Mouse (Mus musculus) liver, embryonic 11.5 days (tissue): ENCODE measurements around the gene Cphx3. TPM values are rescaled to one million over a fixed set of nuclear protein-coding genes. Genes with fewer than 3 reads are reported as not detected.
"Not testable (repeated sequence)": the region's sequence is repeated elsewhere in the genome, so short reads cannot be mapped to it uniquely, and the experiment has no call there.

ENCODE experiments used
- ATAC-seq: fragments of 200-750 bp; cut with Nextera tagmentation; replicated peaks from 2 replicates; pipeline ENCODE4 v1.8.0; 2017; ENCODE audit warnings: moderate number of reproducible peaks, mild to moderate bottlenecking, moderate TSS enrichment, moderate library complexity; ENCODE audit not compliant: low FRiP score
- DNase-seq: peaks from one replicate; pipeline ENCODE4 v3.0.0-alpha.2; 2017; ENCODE audit warnings: low spot score
- H3K27ac ChIP-seq: fragments of 300-500 bp; sonication (generic); 2 replicates; pipeline ENCODE4 v1.5.1; 2014; ENCODE audit warnings: mild to moderate bottlenecking, low read depth, low read length, control low read depth
- H3K27me3 ChIP-seq: fragments of 300-500 bp; sonication (generic); replicated peaks from 2 replicates; pipeline ENCODE4 v1.6.1; 2014; ENCODE audit warnings: low read length, mixed read lengths; ENCODE audit not compliant: control insufficient read depth, insufficient read depth
- H3K36me3 ChIP-seq: fragments of 300-500 bp; sonication (generic); 2 replicates; pipeline ENCODE4 v1.6.1; 2014; ENCODE audit warnings: mild to moderate bottlenecking, low read length, moderate library complexity, mixed read lengths; ENCODE audit not compliant: control insufficient read depth, insufficient read depth
- H3K4me1 ChIP-seq: fragments of 300-500 bp; sonication (generic); replicated peaks from 2 replicates; pipeline ENCODE4 v1.6.1; 2014; ENCODE audit warnings: low read length, mixed read lengths; ENCODE audit not compliant: control insufficient read depth, insufficient read depth
- H3K4me2 ChIP-seq: fragments of 300-500 bp; sonication (generic); 2 replicates; pipeline ENCODE4 v1.6.1; 2014; ENCODE audit warnings: mild to moderate bottlenecking, control low read depth, moderate library complexity
- H3K4me3 ChIP-seq: fragments of 300-500 bp; sonication (generic); 2 replicates; pipeline ENCODE4 v1.5.1; 2014; ENCODE audit warnings: low read depth, low read length, control low read depth
- H3K9ac ChIP-seq: fragments of 300-500 bp; sonication (generic); 2 replicates; pipeline ENCODE4 v1.6.1; 2014; ENCODE audit warnings: low read depth, low read length, control low read depth
- H3K9me3 ChIP-seq: fragments of 300-500 bp; sonication (generic); 2 replicates; pipeline ENCODE4 v1.6.1; 2016; ENCODE audit warnings: low read length, inconsistent platforms, mixed read lengths; ENCODE audit not compliant: control insufficient read depth
- WGBS: fragments of 180-500 bp; shearing (Covaris S2); extraction: QIAGEN DNeasy Blood & Tissue Kit; methylation state at CpG from one replicate; pipeline ENCODE4 v1.1.7; 2014; 5-methylcytosine and 5-hydroxymethylcytosine counted together
- polyA plus RNA-seq: library from polyadenylated mRNA; unstranded; fragments of >200 nt; fragmentation: Nextera tagmentation; extraction: Ambion mirVana; gene quantifications from 2 replicates; pipeline ENCODE4 v1.2.1, GENCODE M21; 2014

Gene Cphx3
- polyA plus RNA-seq, 1 experiment from 2014 or later, result not detected

GRCm38 (mm10) chr14:26186638-26187037 is 104.5 kb downstream of the Cphx3 start:
- not testable (repeated sequence) for H3K36me3 ChIP-seq, H3K4me1 ChIP-seq, H3K27me3 ChIP-seq, H3K9me3 ChIP-seq, DNase-seq, H3K9ac ChIP-seq, ATAC-seq, H3K4me3 ChIP-seq, H3K27ac ChIP-seq, H3K4me2 ChIP-seq
- WGBS, result no CpG with 5 or more reads among the region's 9 CpGs

GRCm38 (mm10) chr14:26188361-26188760 is 106.3 kb downstream of the Cphx3 start:
- H3K4me3 ChIP-seq, ATAC-seq, H3K4me2 ChIP-seq, H3K36me3 ChIP-seq, H3K9ac ChIP-seq, H3K27ac ChIP-seq, H3K4me1 ChIP-seq, DNase-seq, H3K27me3 ChIP-seq, H3K9me3 ChIP-seq: not testable (repeated sequence)
- WGBS, result no CpG with 5 or more reads among the region's 8 CpGs

DNA sequence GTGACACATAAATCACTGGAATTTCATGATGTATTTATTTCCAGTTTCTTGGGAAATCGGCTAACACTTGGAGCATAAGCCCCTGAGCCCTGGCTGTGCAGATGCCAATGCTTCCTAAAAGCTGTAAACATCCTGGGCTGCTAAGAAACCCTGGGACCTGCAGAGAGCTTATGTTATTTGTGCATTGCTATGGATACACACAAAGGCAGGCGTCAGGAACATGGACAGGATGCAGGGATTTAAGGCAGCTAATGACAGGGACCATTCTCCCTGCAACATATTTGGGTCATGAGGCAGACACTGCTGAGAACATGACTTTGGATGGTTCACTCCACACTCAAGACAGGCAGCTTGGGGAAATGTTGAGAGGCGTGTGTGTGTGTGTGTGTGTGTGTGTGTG is 115.8 kb downstream of the Cphx3 start:
- not testable (repeated sequence) for H3K9me3 ChIP-seq, H3K27me3 ChIP-seq, DNase-seq, H3K4me2 ChIP-seq, H3K27ac ChIP-seq, ATAC-seq, H3K36me3 ChIP-seq, H3K9ac ChIP-seq, H3K4me1 ChIP-seq, H3K4me3 ChIP-seq
- WGBS, result no CpG with 5 or more reads among the region's 3 CpGs

DNA sequence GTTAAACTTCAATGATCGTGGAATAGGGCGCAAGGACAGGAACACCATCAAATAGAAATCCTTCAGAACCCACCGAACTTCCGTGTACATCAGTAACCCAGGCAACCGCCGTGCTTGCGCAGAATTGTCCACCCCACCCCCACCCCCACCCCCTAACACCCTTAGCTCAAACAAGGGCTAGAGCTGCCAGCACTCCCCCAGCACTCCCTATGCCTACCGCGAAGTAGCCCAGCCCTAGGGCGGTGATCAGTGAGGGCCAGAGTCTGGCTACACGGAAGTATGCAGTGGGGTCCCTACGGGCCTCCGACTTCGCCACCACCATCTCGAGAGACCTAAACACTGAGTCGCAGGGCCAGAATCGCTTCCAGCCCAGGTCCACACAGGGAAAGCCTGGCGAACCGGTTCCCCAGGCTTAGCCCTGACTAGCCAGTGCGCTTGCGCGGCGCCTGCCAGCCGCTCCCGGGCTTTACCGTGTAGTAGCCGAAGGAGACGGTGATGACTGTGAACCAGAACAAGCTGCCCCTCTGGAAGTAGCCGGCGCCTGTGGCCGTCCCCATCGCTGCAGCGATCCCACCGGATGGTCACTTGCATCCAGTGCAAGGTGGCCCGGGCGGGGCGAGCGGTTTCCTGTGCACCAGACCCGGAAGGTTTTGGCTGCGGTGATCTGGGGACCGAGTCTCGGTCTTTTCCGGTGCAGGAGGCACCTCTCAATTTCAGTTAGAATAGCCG is 124.3 kb downstream of the Cphx3 start:
- not testable (repeated sequence) for DNase-seq, H3K4me2 ChIP-seq, H3K4me3 ChIP-seq, H3K9me3 ChIP-seq, H3K27ac ChIP-seq, H3K27me3 ChIP-seq, H3K4me1 ChIP-seq, H3K36me3 ChIP-seq, H3K9ac ChIP-seq
- no CpG with 5 or more reads among the region's 44 CpGs for WGBS
- ATAC-seq, result peak; percentile 75

DNA sequence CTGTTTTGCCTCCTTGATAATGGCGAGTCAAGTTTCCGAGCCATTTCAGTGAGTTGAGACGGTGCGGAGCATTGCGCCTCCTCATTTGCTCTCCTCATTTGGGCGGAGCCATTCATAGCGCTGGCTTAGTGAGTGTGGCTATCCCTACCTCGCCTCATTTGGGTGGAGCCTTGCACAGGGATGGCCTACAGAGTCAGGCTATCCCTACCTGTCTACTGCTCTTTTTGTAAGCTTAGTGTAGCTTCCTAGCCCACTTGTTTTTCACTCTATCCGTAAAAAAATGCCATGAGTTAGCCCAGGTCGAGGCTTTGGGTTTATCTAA is 124.8 kb downstream of the Cphx3 start, which contains the start of gene Tmem254b:
TSS of gene Tmem254b (minus strand) at position 116 of the 322 bp plus-strand sequence.
- H3K36me3 ChIP-seq, H3K4me3 ChIP-seq, DNase-seq, H3K9me3 ChIP-seq, H3K27ac ChIP-seq, H3K4me1 ChIP-seq, H3K9ac ChIP-seq, H3K27me3 ChIP-seq, H3K4me2 ChIP-seq: not testable (repeated sequence)
- ATAC-seq, result peak; percentile 87
- no CpG with 5 or more reads among the region's 10 CpGs for WGBS

DNA sequence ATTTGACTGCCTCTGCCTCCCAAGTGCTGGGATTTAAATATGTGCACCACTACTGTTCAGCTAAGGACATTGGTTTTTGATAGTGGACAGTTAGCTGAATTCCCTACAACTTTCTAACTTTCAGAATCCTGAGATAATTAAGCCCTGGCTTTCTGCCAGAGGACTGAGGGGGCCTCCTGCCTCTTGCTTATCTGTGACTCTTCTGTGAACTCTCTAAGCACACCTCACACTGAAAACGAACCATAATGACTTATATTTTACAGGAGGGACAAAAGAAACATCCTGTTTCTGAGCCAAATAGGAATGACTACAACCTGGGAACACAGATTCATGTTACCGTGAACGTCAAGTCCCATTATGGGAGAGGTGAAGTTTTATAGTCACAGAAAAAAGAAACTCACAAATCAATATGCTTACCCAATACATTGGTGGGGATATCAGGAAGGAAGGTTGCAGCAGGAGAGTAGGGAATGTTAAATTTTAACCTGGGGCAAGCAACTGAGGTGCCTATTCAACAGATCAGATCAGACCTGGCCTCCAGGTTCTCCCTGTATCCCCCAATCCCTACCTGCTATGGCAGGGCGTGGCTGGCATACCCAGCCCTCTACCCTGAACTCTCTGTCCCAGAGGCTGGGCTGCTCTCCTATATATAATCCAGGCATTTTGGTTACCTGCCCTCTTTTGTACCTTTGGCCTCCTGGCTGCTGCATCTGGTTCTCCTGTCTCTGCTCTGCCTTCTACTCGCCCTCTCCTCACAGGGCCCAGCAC is 134.3 kb downstream of the Cphx3 start:
- H3K36me3 ChIP-seq, H3K9ac ChIP-seq, DNase-seq, H3K27me3 ChIP-seq, H3K4me2 ChIP-seq, H3K27ac ChIP-seq, H3K4me1 ChIP-seq, H3K9me3 ChIP-seq, H3K4me3 ChIP-seq: not testable (repeated sequence)
- ATAC-seq, result 0 out of 2 replicates have a peak, but pooled peaks have one; percentile 23
- WGBS, result no CpG with 5 or more reads among the region's 5 CpGs

DNA sequence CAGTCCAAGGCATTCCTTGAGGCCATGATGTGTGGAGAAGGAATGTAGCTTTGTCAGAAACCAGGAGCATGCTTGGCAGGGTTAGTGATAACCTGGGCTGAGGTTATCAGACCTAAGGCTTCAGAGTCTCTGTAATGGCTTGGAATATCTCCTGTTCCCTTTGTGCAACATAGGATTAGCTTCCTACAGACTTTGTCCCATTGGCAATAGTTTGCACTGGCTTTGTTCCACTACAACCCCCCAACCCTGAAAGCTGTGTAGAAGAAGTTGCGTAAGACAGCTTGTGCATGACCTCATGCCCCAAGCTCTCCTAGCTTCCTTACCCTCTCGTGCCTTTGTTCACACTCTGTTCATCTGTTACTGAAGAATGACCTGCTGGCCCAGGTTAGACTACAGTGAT is 155.1 kb downstream of the Cphx3 start:
- ATAC-seq, H3K9me3 ChIP-seq, H3K4me3 ChIP-seq, H3K36me3 ChIP-seq, H3K27ac ChIP-seq, H3K9ac ChIP-seq, H3K4me1 ChIP-seq, H3K4me2 ChIP-seq, H3K27me3 ChIP-seq, DNase-seq: not testable (repeated sequence)
- WGBS, result no CpG with 5 or more reads among the region's 2 CpGs

DNA sequence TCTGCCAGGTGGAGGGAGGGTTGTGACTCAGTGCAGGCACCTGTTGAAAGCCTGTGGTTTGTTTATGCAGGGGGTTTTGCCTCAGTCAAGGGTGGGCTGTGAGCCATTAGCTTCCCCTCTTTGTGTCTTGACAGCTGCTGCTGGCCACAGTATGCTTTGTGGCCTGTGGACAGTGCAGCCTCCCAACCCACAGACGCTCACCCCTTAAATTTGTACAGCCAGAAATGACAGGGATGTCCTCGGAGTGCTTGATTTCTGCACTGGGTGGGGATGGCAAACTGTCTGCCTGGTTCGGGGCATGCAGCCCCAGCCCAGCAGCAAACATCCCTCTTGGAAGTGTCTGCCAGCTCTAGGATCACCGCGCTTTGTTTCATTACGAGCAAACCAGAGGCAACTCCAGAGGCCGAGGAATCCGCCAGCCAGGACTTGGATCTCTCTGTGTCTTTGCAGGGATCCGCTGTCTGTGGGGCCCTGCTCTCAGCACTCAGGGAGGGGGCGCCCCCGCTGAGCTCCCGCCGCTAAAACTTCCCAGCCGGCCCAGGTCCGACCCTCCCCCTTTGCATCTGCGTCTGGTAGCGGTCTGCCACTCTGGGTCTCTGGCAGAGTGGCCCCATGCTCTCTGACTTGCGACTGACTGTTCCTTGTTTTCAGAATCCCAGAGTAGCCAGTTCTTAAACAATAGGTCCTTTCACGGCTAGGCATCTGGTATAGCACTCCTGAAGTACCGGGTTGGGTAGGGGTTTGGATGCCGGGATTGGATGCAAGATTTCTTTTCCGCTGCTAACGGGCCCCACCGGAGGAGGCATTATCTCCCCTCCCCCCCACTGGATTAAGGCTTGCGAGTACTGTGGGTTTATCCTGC is 175.9 kb downstream of the Cphx3 start, which contains the start of gene Duxbl3:
TSS of gene Duxbl3 (plus strand) at position 207 of the 862 bp plus-strand sequence.
- H3K27ac ChIP-seq, H3K4me3 ChIP-seq, H3K9ac ChIP-seq, H3K4me2 ChIP-seq, H3K4me1 ChIP-seq, DNase-seq, H3K36me3 ChIP-seq, H3K27me3 ChIP-seq, H3K9me3 ChIP-seq, ATAC-seq: not testable (repeated sequence)
- WGBS, result no CpG with 5 or more reads among the region's 25 CpGs
